ENCODE assay signal across 37 mouse cellular contexts in genomic region chr19:27311311-27311710, GRCm38 (mm10). TPM values are rescaled to one million over a fixed set of nuclear protein-coding genes. Genes with fewer than 3 reads are reported as not detected.
DNase-seq lines count a peak whose midpoint lies in the region; ATAC-seq and TF ChIP-seq lines count a peak whose summit lies in the region.
"Had no signal": no experiment of that assay in that cellular context is flagged by ENCODE, and none has a peak within 500 bp of the region (broad histone marks: within the 10 kb centered on the region; RNA-seq: fewer than 3 reads in every experiment).

No protein-coding gene starts in this region.

- intact Hi-C loops in gastrocnemius, postnatal 14 days (cut with DNase I; ENCODE audit: low total_unique reads), result no loop called here
- intact Hi-C loops in heart, postnatal 25 days (cut with DNase I), result loop anchor here (5.0 kb wide), 2 partner anchors 94 to 134 kb away; partner anchors contain the start of gene Vldlr

- no peak overlapping the region for H3K4me2 ChIP-seq in heart, postnatal 0 days (ENCODE audit: low read depth, low read length)
- H3K4me2 ChIP-seq: forebrain, embryonic 12.5 days; hindbrain, embryonic 15.5 days; kidney, embryonic 15.5 days; limb, embryonic 12.5 days; liver, embryonic 15.5 days; lung, embryonic 14.5 days; midbrain, embryonic 15.5 days; neural tube, embryonic 15.5 days had no signal

- H3K27me3 ChIP-seq in heart, postnatal 0 days (ENCODE audit: control insufficient read depth, insufficient read depth, low read length), result no peaks in the 10 kb centered on the region
- no peaks in the 10 kb centered on the region for H3K27me3 ChIP-seq in kidney, adult 2 months (replicated peaks; ENCODE audit: control insufficient read depth, insufficient read depth, low read length)
- H3K27me3 ChIP-seq: forebrain, embryonic 12.5 days; hindbrain, embryonic 15.5 days; kidney, embryonic 15.5 days; limb, embryonic 12.5 days; liver, embryonic 15.5 days; midbrain, embryonic 15.5 days; neural tube, embryonic 15.5 days had no signal

- no peak overlapping the region for H3K4me3 ChIP-seq in heart, postnatal 0 days (ENCODE audit: low read depth, low read length)
- H3K4me3 ChIP-seq in kidney, adult 2 months (ENCODE audit: insufficient read depth, low read depth, low read length), result no peak overlapping the region
- H3K4me3 ChIP-seq: erythroblast, embryonic 14.5 days; forebrain, embryonic 12.5 days; hindbrain, embryonic 15.5 days; kidney, embryonic 15.5 days; layer of hippocampus, adult 2 months; left cerebral cortex, adult 2 months; limb, embryonic 12.5 days; liver, embryonic 15.5 days; midbrain, embryonic 15.5 days; neural tube, embryonic 15.5 days had no signal

- no peaks in the 10 kb centered on the region for H3K36me3 ChIP-seq in heart, postnatal 0 days (replicated peaks; ENCODE audit: control insufficient read depth, insufficient read depth, low read length)
- H3K36me3 ChIP-seq in kidney, adult 2 months (ENCODE audit: control insufficient read depth, insufficient read depth, low read length), result no peaks in the 10 kb centered on the region
- H3K36me3 ChIP-seq: forebrain, embryonic 12.5 days; hindbrain, embryonic 15.5 days; kidney, embryonic 15.5 days; limb, embryonic 12.5 days; liver, embryonic 15.5 days; midbrain, embryonic 15.5 days; neural tube, embryonic 15.5 days had no signal

- ATAC-seq in heart, postnatal 0 days (ENCODE audit: insufficient read depth, low read depth), result no peak
- ATAC-seq: activated CD4-positive, CD25-positive, alpha-beta regulatory T cell, adult 4 months; forebrain, postnatal 0 days; inflammation-experienced regulatory T-cells, adult 6 months; midbrain, embryonic 15.5 days had no signal

- H3K4me1 ChIP-seq in heart, postnatal 0 days (ENCODE audit: control insufficient read depth, insufficient read depth), result no peaks in the 10 kb centered on the region
- no peaks in the 10 kb centered on the region for H3K4me1 ChIP-seq in kidney, adult 2 months (ENCODE audit: control insufficient read depth, insufficient read depth, low read length)
- H3K4me1 ChIP-seq: forebrain, embryonic 12.5 days; hindbrain, embryonic 15.5 days; limb, embryonic 12.5 days; liver, embryonic 15.5 days; midbrain, embryonic 15.5 days; neural tube, embryonic 15.5 days had no signal

- TF ChIP-seq EP300 in heart, postnatal 0 days (IDR thresholded peaks at IDR 0.05; ENCODE audit: low read depth), result no peak

- 53% methylated on average over 3 of the region's 3 CpGs for WGBS in heart, postnatal 0 days
- 67% methylated on average over 3 of the region's 3 CpGs for WGBS in kidney, adult 2 months

- H3K9me3 ChIP-seq in heart, postnatal 0 days (replicated peaks; ENCODE audit: control insufficient read depth, low read length), result no peaks in the 10 kb centered on the region
- H3K9me3 ChIP-seq: forebrain, embryonic 12.5 days; hindbrain, embryonic 15.5 days; kidney, embryonic 15.5 days; limb, embryonic 12.5 days; liver, embryonic 15.5 days; midbrain, embryonic 15.5 days; neural tube, embryonic 15.5 days had no signal

- no peak for TF ChIP-seq CTCF in heart, postnatal 0 days (IDR thresholded peaks at IDR 0.05; ENCODE audit: low read depth)
- TF ChIP-seq CTCF in kidney, adult 2 months (conservative IDR thresholded peaks at IDR 0.05; ENCODE audit: insufficient read depth, insufficient read length, low read depth, low read length), result no peak

- no peak overlapping the region for H3K9ac ChIP-seq in heart, postnatal 0 days (replicated peaks; ENCODE audit: low read depth, low read length)
- H3K9ac ChIP-seq: forebrain, embryonic 12.5 days; forebrain, postnatal 0 days; hindbrain, embryonic 15.5 days; kidney, embryonic 15.5 days; limb, embryonic 12.5 days; liver, embryonic 15.5 days; lung, embryonic 14.5 days; midbrain, embryonic 15.5 days; neural tube, embryonic 15.5 days had no signal

- H3K27ac ChIP-seq in heart, postnatal 0 days (ENCODE audit: low read depth), result no peak overlapping the region
- H3K27ac ChIP-seq in kidney, adult 2 months (ENCODE audit: insufficient read depth, low read depth, low read length), result no peak overlapping the region
- H3K27ac ChIP-seq: forebrain, embryonic 12.5 days; hindbrain, embryonic 15.5 days; kidney, embryonic 15.5 days; layer of hippocampus, adult 2 months; left cerebral cortex, adult 2 months; limb, embryonic 12.5 days; liver, embryonic 15.5 days; midbrain, embryonic 15.5 days; neural tube, embryonic 15.5 days had no signal

- peak; percentile 37 for DNase-seq in gastrocnemius, adult 18-20 months (ENCODE audit: low spot score)
- DNase-seq in gastrocnemius, postnatal 14 days, result no peak
- peak; percentile 35 for DNase-seq in heart, adult 8-10 months (ENCODE audit: low spot score)
- no peak for DNase-seq in heart, postnatal 25 days (ENCODE audit: low spot score)
- peak; percentile 17 for DNase-seq in heart, postnatal 0 days (ENCODE audit: low spot score)
- no peak for DNase-seq in testis, postnatal 10 days (ENCODE audit: low spot score)
- DNase-seq in kidney, adult 2 months, result no peak
- DNase-seq: B cell, adult 2 months; cerebellum, adult 2 months; cerebellum, postnatal 14 days; forebrain, postnatal 0 days; gastrocnemius, postnatal 25 days; kidney, adult 11 months; kidney, postnatal 25 days; lung, embryonic 14.5 days; lung, postnatal 14 days; retina, postnatal 1 day; right cerebral cortex, postnatal 14 days; thymus, adult 18-20 months; thymus, postnatal 25 days had no signal

- TF ChIP-seq POLR2A in kidney, adult 2 months (IDR thresholded peaks at IDR 0.05; ENCODE audit: low read depth, low read length), result no peak

RNA-seq across cellular contexts. Expression of gene Kcnv2, which starts 11.1 kb away (rescaled TPM):
- under 1 TPM; 0.07 to 0.09 TPM for total RNA-seq in gastrocnemius, adult 18-20 months (2021)
- total RNA-seq in gastrocnemius, postnatal 14 days (2021), result under 1 TPM; 0.04 to 0.07 TPM
- total RNA-seq in heart, adult 8-10 months (2022), result 1 to 10 TPM; 5.8 to 7.2 (median 6.2) TPM
- 1 to 10 TPM; 2.2 to 2.3 TPM for total RNA-seq in heart, postnatal 25 days (2021)
- total RNA-seq in heart, postnatal 0 days (2014; rRNA removed; ENCODE audit: low replicate concordance), result not detected in 2 replicates
- polyA plus RNA-seq in heart, postnatal 0 days (2015; fragmentation: Nextera tagmentation; extraction: Ambion mirVana), result 0.03 and 0.04 TPM in 2 replicates
- 0.02 and 0.03 TPM in 2 replicates for polyA plus RNA-seq in kidney, adult 2 months (2012; rRNA removed)
- total RNA-seq: hematopoietic stem cell, adult 5-6 weeks; layer of hippocampus, adult 2 months; left cerebral cortex, adult 2 months; left cerebral cortex, postnatal 25 days; liver, adult 2 months had no signal
- polyA plus RNA-seq: cortical plate, adult 2 months; embryonic facial prominence, embryonic 14.5 days; erythroblast, embryonic 14.5 days; forebrain, embryonic 12.5 days; forebrain, postnatal 0 days; inflammation-experienced regulatory T-cells, adult 6 months; limb, embryonic 12.5 days; liver, adult 2 months; liver, embryonic 15.5 days; lung, embryonic 14.5 days; neural tube, embryonic 15.5 days had no signal

Comparison
In these comparisons a context has a peak if more than half of its experiments do, and no peak if none do; other contexts are left out.
1. DNase-seq: peak in gastrocnemius, adult 18-20 months (single experiment), heart, adult 8-10 months (single experiment) and heart, postnatal 0 days (single experiment); none in gastrocnemius, postnatal 14 days (single experiment), heart, postnatal 25 days (single experiment), testis, postnatal 10 days (single experiment) and kidney, adult 2 months (single experiment).